Mouse (Mus musculus) kidney, embryonic 14.5 days (tissue): ENCODE measurements around the gene Rcor1. TPM values are rescaled to one million over a fixed set of nuclear protein-coding genes. Genes with fewer than 3 reads are reported as not detected.

Experiments used
- ATAC-seq: fragments of 200-750 bp; cut with Nextera tagmentation; 2 replicates; pipeline ENCODE4 v1.8.0; 2017; ENCODE audit warnings: moderate number of reproducible peaks, mild to moderate bottlenecking, moderate TSS enrichment, moderate library complexity; ENCODE audit not compliant: low FRiP score, low TSS enrichment
- H3K27ac ChIP-seq: fragments of 300-500 bp; sonication (generic); 2 replicates; pipeline ENCODE4 v1.5.1; 2014; ENCODE audit warnings: low read depth, mild to moderate bottlenecking, low read length, moderate library complexity, mixed read lengths
- H3K27me3 ChIP-seq: fragments of 300-500 bp; sonication (generic); 2 replicates; pipeline ENCODE4 v1.6.1; 2014; ENCODE audit warnings: mild to moderate bottlenecking, low read length; ENCODE audit not compliant: control insufficient read depth, insufficient read depth
- H3K36me3 ChIP-seq: fragments of 300-500 bp; sonication (generic); 2 replicates; pipeline ENCODE4 v1.6.1; 2014; ENCODE audit warnings: low read length, mixed read lengths; ENCODE audit not compliant: control insufficient read depth, insufficient read depth
- H3K4me1 ChIP-seq: fragments of 300-500 bp; sonication (generic); 2 replicates; pipeline ENCODE4 v1.6.1; 2014; ENCODE audit warnings: low read length, mixed read lengths; ENCODE audit not compliant: control insufficient read depth, insufficient read depth
- H3K4me2 ChIP-seq: fragments of 300-500 bp; sonication (generic); replicated peaks from 2 replicates; pipeline ENCODE4 v1.6.1; 2014; ENCODE audit warnings: low read depth, mild to moderate bottlenecking, low read length
- H3K4me3 ChIP-seq: fragments of 300-500 bp; sonication (generic); 2 replicates; pipeline ENCODE4 v1.5.1; 2014; ENCODE audit warnings: mild to moderate bottlenecking, low read length
- H3K9ac ChIP-seq: fragments of 300-500 bp; sonication (generic); 2 replicates; pipeline ENCODE4 v1.6.1; 2014; ENCODE audit warnings: low read depth, mild to moderate bottlenecking, low read length, moderate library complexity
- H3K9me3 ChIP-seq: fragments of 300-500 bp; sonication (generic); 2 replicates; pipeline ENCODE4 v1.6.1; 2016; ENCODE audit warnings: low read length; ENCODE audit not compliant: control insufficient read depth
- WGBS: fragments of 180-500 bp; shearing (Covaris S2); extraction: QIAGEN DNeasy Blood & Tissue Kit; methylation state at CpG from one replicate; pipeline ENCODE4 v1.1.7; 2014; 5-methylcytosine and 5-hydroxymethylcytosine counted together
- polyA plus RNA-seq: library from polyadenylated mRNA; unstranded; fragments of >200 nt; fragmentation: Nextera tagmentation; extraction: Ambion mirVana; gene quantifications from 2 replicates; pipeline ENCODE4 v1.2.1, GENCODE M21; 2014

Rcor1 gene
- polyA plus RNA-seq, 1 experiment from 2014 or later: 17.4 TPM

DNA sequence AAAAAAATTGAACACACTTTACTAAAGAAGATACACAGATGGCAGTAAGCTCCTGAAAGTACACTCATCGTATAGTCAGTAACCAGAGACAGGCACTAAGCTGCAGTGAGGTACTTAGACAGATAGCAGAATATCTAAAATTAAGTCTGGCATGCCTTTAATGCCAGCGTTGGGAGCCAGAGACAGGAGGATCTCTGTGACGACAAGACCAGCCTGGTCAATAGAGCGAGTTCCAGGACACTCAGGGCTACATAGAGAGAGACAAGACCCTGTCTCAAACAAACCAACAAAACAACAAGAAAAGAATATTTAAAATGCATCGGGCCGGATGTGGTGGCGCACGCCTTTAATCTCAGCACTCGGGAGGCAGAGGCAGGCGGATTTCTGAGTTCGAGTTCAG, 41.1 kb upstream of the Rcor1 start:
- no peak overlapping the region for H3K9ac ChIP-seq
- no peak overlapping the region for H3K27ac ChIP-seq
- H3K36me3 ChIP-seq: no peaks in the 10 kb centered on the region
- WGBS: 94% methylated on average over 11 of the region's 11 CpGs
- no peak overlapping the region for H3K4me2 ChIP-seq
- no peaks in the 10 kb centered on the region for H3K4me1 ChIP-seq
- H3K27me3 ChIP-seq: no peaks in the 10 kb centered on the region
- peaks cover 8% of the 10 kb centered on the region; the same call in 1 of the 2 replicates for H3K9me3 ChIP-seq
- ATAC-seq: no peak
- no peak overlapping the region for H3K4me3 ChIP-seq

DNA sequence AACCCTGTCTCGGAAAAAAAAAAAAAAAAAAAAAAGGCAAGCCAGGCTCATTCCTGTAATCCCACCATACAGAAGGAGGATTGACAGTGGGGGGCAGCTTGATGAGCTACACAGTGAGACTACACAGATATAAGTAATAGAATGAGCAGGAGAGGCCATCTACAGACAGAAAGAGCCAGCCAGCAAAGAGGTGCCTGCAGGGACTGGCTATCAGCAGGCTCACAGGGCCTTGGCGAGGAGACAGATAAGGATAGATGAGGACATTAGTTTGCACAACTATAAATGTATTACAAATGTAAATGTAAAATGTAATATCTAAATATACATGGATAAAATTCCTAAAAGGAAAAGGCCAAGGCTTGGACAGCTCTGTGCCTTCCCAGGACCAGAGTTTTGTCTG, 39.3 kb upstream of the Rcor1 start:
- WGBS: 93% methylated on average over 2 of the region's 2 CpGs
- Histone ChIP-seq H3K9ac (no peak overlapping the region), H3K27ac (no peak overlapping the region), H3K4me2 (no peak overlapping the region), H3K27me3 (no peaks in the 10 kb centered on the region), H3K9me3 (peaks cover 8% of the 10 kb centered on the region; the same call in 1 of the 2 replicates), H3K4me3 (no peak overlapping the region), H3K36me3 (no peaks in the 10 kb centered on the region), H3K4me1 (no peaks in the 10 kb centered on the region)
- no peak for ATAC-seq

- Histone ChIP-seq H3K27ac (no peak overlapping the region), H3K9me3 (peaks cover 8% of the 10 kb centered on the region; the same call in 1 of the 2 replicates), H3K4me2 (no peak overlapping the region), H3K27me3 (no peaks in the 10 kb centered on the region), H3K4me3 (no peak overlapping the region), H3K4me1 (no peaks in the 10 kb centered on the region), H3K9ac (no peak overlapping the region), H3K36me3 (no peaks in the 10 kb centered on the region)
- no peak for ATAC-seq
- WGBS: 92% methylated on average over 7 of the region's 7 CpGs
Observed at GRCm38 (mm10) chr12:111000956-111001355, 38.2 kb upstream of the Rcor1 start.

DNA sequence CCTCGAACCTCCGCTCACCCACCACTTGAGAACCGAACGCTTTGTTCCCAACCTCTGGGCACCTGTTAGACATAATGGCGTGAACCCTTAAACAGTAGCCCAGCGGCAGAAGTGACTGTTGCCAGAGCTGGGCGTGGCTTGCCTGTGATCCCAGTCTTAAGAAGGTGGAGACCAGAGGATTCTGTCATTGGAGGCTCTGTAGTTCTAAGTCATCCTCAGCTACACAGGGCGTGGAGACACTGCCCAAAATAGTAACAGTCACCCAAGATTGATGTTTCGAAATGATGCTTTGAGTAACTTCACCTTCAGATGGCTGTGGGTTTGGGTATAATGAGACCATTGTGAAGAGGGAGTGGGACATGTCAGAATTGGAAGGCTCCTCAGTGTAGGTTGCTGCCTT, 35.0 kb upstream of the Rcor1 start:
- Histone ChIP-seq H3K36me3 (no peaks in the 10 kb centered on the region), H3K9me3 (no peaks in the 10 kb centered on the region), H3K27ac (no peak overlapping the region), H3K4me2 (no peak overlapping the region), H3K27me3 (no peaks in the 10 kb centered on the region), H3K4me3 (no peak overlapping the region), H3K9ac (no peak overlapping the region), H3K4me1 (peaks cover 19% of the 10 kb centered on the region; the same call in 1 of the 2 replicates)
- 82% methylated on average over 9 of the region's 9 CpGs for WGBS
- no peak for ATAC-seq

- WGBS: 74% methylated on average over 6 of the region's 6 CpGs
- no peak overlapping the region for H3K27ac ChIP-seq
- ATAC-seq: no peak
- no peak overlapping the region for H3K9ac ChIP-seq
- no peaks in the 10 kb centered on the region for H3K27me3 ChIP-seq
- peaks cover 19% of the 10 kb centered on the region; the same call in 1 of the 2 replicates for H3K4me1 ChIP-seq
- H3K4me3 ChIP-seq: no peak overlapping the region
- H3K36me3 ChIP-seq: no peaks in the 10 kb centered on the region
- H3K4me2 ChIP-seq: no peak overlapping the region
- no peaks in the 10 kb centered on the region for H3K9me3 ChIP-seq
Observed at GRCm38 (mm10) chr12:111005803-111006202, 33.3 kb upstream of the Rcor1 start.

- Histone ChIP-seq H3K36me3 (no peaks in the 10 kb centered on the region), H3K27ac (no peak overlapping the region), H3K27me3 (no peaks in the 10 kb centered on the region), H3K9ac (no peak overlapping the region), H3K4me1 (peaks cover 19% of the 10 kb centered on the region; the same call in 1 of the 2 replicates), H3K4me2 (no peak overlapping the region), H3K4me3 (no peak overlapping the region), H3K9me3 (no peaks in the 10 kb centered on the region)
- 73% methylated on average over 5 of the region's 5 CpGs for WGBS
- 0 out of 2 replicates have a peak, but pooled peaks have one; percentile 37 for ATAC-seq
Observed at GRCm38 (mm10) chr12:111006339-111006738, 32.8 kb upstream of the Rcor1 start.

GRCm38 (mm10) chr12:111007134-111008103, 31.7 kb upstream of the Rcor1 start:
- no peak for ATAC-seq
- H3K27ac ChIP-seq: no peak overlapping the region
- 67% methylated on average over 14 of the region's 14 CpGs for WGBS

GRCm38 (mm10) chr12:111008500-111009490, 30.4 kb upstream of the Rcor1 start:
- no peak for ATAC-seq
- Histone ChIP-seq H3K27ac (no peak overlapping the region), H3K9me3 (peaks cover 4% of the 10 kb centered on the region; the same call in 1 of the 2 replicates), H3K36me3 (no peaks in the 10 kb centered on the region), H3K4me2 (no peak overlapping the region), H3K4me3 (no peak overlapping the region), H3K4me1 (peaks cover 19% of the 10 kb centered on the region; the same call in 1 of the 2 replicates), H3K27me3 (no peaks in the 10 kb centered on the region), H3K9ac (no peak overlapping the region)
- WGBS: 53% methylated on average over 11 of the region's 11 CpGs

More at GRCm38 (mm10) chr12:111007134-111008103, 31.7 kb upstream of the Rcor1 start:
- Histone ChIP-seq H3K9me3 (peaks cover 3% of the 10 kb centered on the region; the same call in 1 of the 2 replicates), H3K4me2 (no peak overlapping the region), H3K4me3 (no peak overlapping the region), H3K36me3 (no peaks in the 10 kb centered on the region), H3K9ac (no peak overlapping the region), H3K27me3 (no peaks in the 10 kb centered on the region), H3K4me1 (peaks cover 19% of the 10 kb centered on the region; the same call in 1 of the 2 replicates)
